Mouse (Mus musculus): Measurements from ENCODE around the gene Hoxc12.
A peak's percentile ranks its signal among the peaks of the same experiment; 100 is the strongest.

The Hoxc12 gene

DNA sequence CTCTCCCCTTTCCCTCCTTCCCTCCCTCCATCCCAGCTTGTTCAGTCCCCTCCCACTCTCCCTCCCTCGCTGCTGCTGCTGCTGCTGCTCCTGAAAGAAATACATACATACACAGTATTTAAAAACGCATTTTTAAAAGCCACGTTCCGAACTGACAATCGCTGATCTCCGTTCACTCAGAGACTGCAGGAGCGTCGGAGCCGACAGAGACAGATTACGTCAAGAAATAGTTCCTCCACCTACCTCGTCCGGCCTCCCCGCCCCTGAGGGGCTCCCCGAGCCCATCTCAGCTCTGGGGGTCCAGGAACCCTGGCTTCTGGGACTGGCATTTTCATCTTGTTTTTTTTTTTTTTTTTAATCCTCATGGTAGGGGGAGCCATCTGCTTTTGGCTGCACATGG, 44.4 kb downstream of the Hoxc12 start:
- no peak for DNase-seq (ENCODE audit: low read depth, low spot score)

DNA sequence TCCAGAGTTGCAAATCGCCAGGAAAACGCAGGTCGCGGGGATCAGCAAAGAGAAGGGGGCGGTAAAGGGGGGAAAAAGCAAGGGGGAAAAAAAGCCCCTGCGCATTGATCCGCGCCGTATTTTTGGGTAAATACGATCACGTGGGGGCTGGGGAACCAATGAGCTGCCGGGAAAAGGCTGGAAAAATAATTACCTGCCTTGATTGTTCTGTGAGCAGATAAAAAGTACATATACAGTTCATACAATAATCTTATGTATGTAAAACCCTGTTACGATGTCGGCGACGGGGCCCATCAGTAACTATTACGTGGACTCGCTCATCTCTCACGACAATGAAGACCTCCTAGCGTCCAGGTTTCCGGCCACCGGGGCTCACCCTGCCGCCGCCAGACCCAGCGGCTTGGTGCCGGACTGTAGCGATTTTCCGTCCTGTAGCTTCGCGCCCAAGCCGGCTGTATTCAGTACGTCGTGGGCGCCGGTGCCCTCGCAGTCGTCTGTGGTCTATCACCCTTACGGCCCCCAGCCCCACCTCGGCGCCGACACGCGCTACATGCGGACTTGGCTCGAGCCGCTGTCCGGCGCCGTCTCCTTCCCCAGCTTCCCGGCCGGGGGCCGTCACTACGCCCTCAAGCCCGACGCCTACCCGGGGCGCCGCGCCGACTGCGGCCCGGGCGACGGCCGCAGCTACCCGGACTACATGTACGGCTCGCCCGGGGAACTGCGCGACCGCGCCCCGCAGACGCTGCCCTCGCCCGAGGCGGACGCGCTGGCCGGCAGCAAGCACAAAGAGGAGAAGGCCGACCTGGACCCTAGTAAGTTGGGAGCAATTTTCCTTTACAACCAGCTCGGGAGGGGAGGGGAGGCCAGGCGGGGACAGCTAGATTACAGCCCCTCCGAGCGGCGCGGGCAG, 45.1 kb downstream of the Hoxc12 start:
- peak; percentile 82 for DNase-seq (ENCODE audit: low read depth, low spot score)

DNA sequence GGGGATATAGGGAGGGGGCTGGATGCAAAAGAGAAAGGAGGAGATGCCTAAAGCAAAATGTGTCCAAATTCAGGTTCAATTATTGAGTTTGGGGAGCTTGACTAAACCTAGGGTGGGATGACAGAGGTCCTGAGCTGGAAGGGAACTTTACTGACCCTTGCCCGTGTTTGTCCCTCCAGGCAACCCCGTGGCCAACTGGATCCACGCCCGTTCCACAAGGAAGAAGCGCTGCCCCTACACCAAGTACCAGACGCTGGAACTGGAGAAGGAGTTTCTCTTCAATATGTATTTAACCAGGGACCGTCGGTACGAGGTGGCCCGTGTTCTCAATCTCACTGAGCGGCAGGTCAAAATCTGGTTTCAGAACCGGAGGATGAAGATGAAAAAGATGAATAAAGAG, 47.2 kb downstream of the Hoxc12 start:
- DNase-seq (ENCODE audit: low read depth, low spot score) = no peak

DNA sequence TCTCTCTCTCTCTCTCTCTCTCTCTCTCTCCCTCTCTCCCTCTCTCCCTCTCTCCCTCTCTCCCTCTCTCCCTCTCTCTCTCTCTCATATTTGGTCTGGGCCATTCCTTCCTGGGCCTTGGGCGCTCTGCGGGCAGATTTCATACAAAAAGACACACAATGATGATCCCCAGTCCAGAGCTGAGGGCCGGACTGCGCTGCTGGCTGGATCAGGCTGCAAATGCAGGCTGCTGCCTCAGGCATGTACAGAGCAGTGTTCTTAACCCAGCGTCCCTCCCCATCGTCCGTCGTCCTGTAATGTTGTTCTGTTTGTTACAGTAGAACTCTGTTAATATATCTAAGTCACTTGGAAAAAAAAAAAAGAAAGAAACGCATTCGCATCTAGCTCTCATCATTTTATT, 48.0 kb downstream of the Hoxc12 start:
- DNase-seq (ENCODE audit: low read depth, low spot score) = no peak

DNA sequence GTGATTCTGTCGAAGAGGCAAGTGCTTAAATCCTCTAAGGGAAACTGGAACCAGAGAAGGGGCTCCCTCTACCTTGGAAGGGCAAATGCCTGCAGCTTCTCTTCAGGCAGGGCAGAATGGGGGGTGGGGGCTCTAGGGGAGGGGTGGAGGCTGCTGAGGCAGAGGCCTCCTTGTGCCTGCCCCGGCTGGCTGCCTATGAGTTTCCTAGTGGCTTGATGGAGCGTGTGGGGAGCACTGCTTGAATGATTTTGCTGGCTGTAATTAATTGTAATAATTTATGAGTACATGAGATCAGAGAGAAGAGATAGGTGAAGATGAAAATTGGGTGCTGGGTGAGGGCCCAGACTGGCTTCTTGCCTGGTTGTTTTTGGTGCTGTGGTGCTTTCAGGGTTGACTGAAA, 48.4 kb downstream of the Hoxc12 start:
- no peak for DNase-seq (ENCODE audit: low read depth, low spot score)

DNA sequence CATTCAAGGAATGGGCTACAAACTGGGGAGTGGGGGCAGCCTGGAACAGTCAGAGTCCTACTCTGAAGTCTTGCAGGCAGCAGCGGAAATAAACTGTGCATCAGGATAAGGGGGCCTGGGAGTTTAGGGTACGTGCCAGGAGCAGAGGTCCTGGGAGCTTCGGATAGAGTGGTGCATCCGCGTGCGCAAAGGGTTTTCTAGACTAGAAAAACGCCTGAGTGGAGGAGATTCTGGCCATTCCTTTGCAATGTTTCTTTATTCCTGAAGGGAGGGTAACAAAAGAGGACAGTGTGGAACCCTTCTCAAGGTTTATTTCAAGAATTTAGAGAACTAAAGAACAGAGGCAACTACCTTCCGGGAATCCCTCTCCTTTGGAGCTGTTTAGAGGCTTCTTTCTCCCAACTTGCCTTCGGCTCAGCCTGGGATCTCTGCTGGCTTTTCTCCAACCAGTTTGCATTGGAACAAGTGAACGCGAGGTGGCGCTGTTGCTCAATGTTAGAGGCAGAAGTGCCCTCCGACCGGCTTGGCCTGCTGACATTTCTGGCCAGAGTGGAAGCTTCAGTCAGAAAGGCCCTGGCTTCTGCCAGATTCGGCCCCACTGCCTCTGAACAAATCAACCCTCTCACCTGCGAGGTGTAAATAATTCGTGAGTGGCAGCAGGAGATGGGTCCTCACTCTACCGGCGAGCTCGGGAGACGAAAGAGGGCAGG, 50.7 kb downstream of the Hoxc12 start:
- DNase-seq (ENCODE audit: low read depth, low spot score) = peak; percentile 91

DNA sequence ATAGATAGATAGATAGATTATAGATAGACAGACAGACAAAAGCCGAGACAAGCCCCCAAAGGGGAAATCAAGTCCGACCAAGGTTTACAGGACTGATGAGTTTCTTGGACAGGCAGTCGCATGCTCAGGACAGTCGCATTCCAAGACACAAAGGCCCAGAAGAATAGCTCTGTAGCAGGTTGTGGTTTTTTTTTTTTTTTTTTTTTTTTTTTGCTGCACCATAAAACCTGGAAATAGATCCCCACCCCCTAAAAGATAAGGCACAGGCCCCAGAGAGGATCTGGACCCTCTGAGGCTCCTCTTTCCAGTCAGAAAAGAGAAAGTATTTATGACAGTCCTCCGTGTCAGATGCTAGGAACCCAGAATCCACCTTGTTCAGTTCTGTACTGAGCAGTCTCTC, 51.5 kb downstream of the Hoxc12 start:
- DNase-seq (ENCODE audit: low read depth, low spot score) = no peak

Data from ES-CJ7 (cell line).